Mouse (Mus musculus): Measurements from ENCODE around the gene Fut7. TPM values are rescaled to one million over a fixed set of nuclear protein-coding genes. Genes with fewer than 3 reads are reported as not detected.

The Fut7 gene
- polyA plus RNA-seq, 1 experiment from 2014 or later = 0.46 TPM

Small RNA genes lying within 50 kb of the gene (microRNA-seq; reads per million reads assigned to microRNA genes)
- not detected for gene Mir3087

Other genes with a start within 250 kb of the Fut7 start
- gene Nrarp, start 242.5 kb upstream of the Fut7 start, polyA plus RNA-seq (2015; fragmentation: Nextera tagmentation; extraction: Ambion mirVana) = 16.2 and 18.1 TPM in 2 replicates
- 8.5 and 10.0 TPM in 2 replicates for gene Tor4a, start 226.4 kb upstream of the Fut7 start, polyA plus RNA-seq (2015; fragmentation: Nextera tagmentation; extraction: Ambion mirVana)
- 79.1 and 81.9 TPM in 2 replicates for gene Nelfb, start 211.8 kb upstream of the Fut7 start, polyA plus RNA-seq (2015; fragmentation: Nextera tagmentation; extraction: Ambion mirVana)
- not detected in 2 replicates for gene Stpg3, start 208.6 kb upstream of the Fut7 start, polyA plus RNA-seq (2015; fragmentation: Nextera tagmentation; extraction: Ambion mirVana)
- gene Fam166a, start 204.5 kb upstream of the Fut7 start, polyA plus RNA-seq (2015; fragmentation: Nextera tagmentation; extraction: Ambion mirVana) = 1.1 TPM in 1 of 2 replicates, not detected in the other
- 474 and 482 TPM in 2 replicates for gene Tubb4b, start 198.6 kb upstream of the Fut7 start, polyA plus RNA-seq (2015; fragmentation: Nextera tagmentation; extraction: Ambion mirVana)
- not detected in 2 replicates for gene Slc34a3, start 188.9 kb upstream of the Fut7 start, polyA plus RNA-seq (2015; fragmentation: Nextera tagmentation; extraction: Ambion mirVana)
- not detected in 2 replicates for gene Rnf224, start 186.5 kb upstream of the Fut7 start, polyA plus RNA-seq (2015; fragmentation: Nextera tagmentation; extraction: Ambion mirVana)
- 3.7 and 5.2 TPM in 2 replicates for gene Rnf208, start 181.0 kb upstream of the Fut7 start, polyA plus RNA-seq (2015; fragmentation: Nextera tagmentation; extraction: Ambion mirVana)
- 0.17 TPM in 1 of 2 replicates, not detected in the other for gene Cysrt1, start 180.8 kb upstream of the Fut7 start, polyA plus RNA-seq (2015; fragmentation: Nextera tagmentation; extraction: Ambion mirVana)
- gene AL732309.1, start 176.4 kb upstream of the Fut7 start, polyA plus RNA-seq (2015; fragmentation: Nextera tagmentation; extraction: Ambion mirVana) = 2.2 and 3.1 TPM in 2 replicates
- 15.1 and 16.4 TPM in 2 replicates for gene Tmem203, start 167.8 kb upstream of the Fut7 start, polyA plus RNA-seq (2015; fragmentation: Nextera tagmentation; extraction: Ambion mirVana)
- gene Tprn, start 160.6 kb upstream of the Fut7 start, polyA plus RNA-seq (2015; fragmentation: Nextera tagmentation; extraction: Ambion mirVana) = 4.3 and 5.9 TPM in 2 replicates
- 154 and 157 TPM in 2 replicates for gene Ssna1, start 150.8 kb upstream of the Fut7 start, polyA plus RNA-seq (2015; fragmentation: Nextera tagmentation; extraction: Ambion mirVana)
- 80.5 and 86.6 TPM in 2 replicates for gene Anapc2, start 150.8 kb upstream of the Fut7 start, polyA plus RNA-seq (2015; fragmentation: Nextera tagmentation; extraction: Ambion mirVana)
- gene Tmem210, start 135.1 kb upstream of the Fut7 start, polyA plus RNA-seq (2015; fragmentation: Nextera tagmentation; extraction: Ambion mirVana) = not detected in 2 replicates
- 0.89 and 1.2 TPM in 2 replicates for gene Lrrc26, start 133.4 kb upstream of the Fut7 start, polyA plus RNA-seq (2015; fragmentation: Nextera tagmentation; extraction: Ambion mirVana)
- 0.14 TPM in 1 of 2 replicates, not detected in the other for gene Grin1, start 104.1 kb upstream of the Fut7 start, polyA plus RNA-seq (2015; fragmentation: Nextera tagmentation; extraction: Ambion mirVana)
- gene Man1b1, start 90.9 kb upstream of the Fut7 start, polyA plus RNA-seq (2015; fragmentation: Nextera tagmentation; extraction: Ambion mirVana) = 24.7 and 28.4 TPM in 2 replicates
- gene Dpp7, start 66.9 kb upstream of the Fut7 start, polyA plus RNA-seq (2015; fragmentation: Nextera tagmentation; extraction: Ambion mirVana) = 10.3 and 10.6 TPM in 2 replicates
- gene Uap1l1, start 57.6 kb upstream of the Fut7 start, polyA plus RNA-seq (2015; fragmentation: Nextera tagmentation; extraction: Ambion mirVana) = 18.8 and 19.3 TPM in 2 replicates
- gene Sapcd2, start 50.9 kb upstream of the Fut7 start, polyA plus RNA-seq (2015; fragmentation: Nextera tagmentation; extraction: Ambion mirVana) = 21.1 and 22.5 TPM in 2 replicates
- gene Entpd2, start 27.4 kb upstream of the Fut7 start, polyA plus RNA-seq (2015; fragmentation: Nextera tagmentation; extraction: Ambion mirVana) = 3.4 and 4.0 TPM in 2 replicates
- 30.8 TPM in 2 replicates for gene Npdc1, start 23.9 kb upstream of the Fut7 start, polyA plus RNA-seq (2015; fragmentation: Nextera tagmentation; extraction: Ambion mirVana)
- gene Abca2, start 5.4 kb downstream of the Fut7 start, polyA plus RNA-seq (2015; fragmentation: Nextera tagmentation; extraction: Ambion mirVana) = 5.4 and 5.8 TPM in 2 replicates
- gene Clic3, start 33.6 kb downstream of the Fut7 start, polyA plus RNA-seq (2015; fragmentation: Nextera tagmentation; extraction: Ambion mirVana) = 8.0 and 17.9 TPM in 2 replicates
- gene Paxx, start 37.8 kb downstream of the Fut7 start, polyA plus RNA-seq (2015; fragmentation: Nextera tagmentation; extraction: Ambion mirVana) = 37.6 and 40.4 TPM in 2 replicates
- gene Ptgds, start 46.8 kb downstream of the Fut7 start, polyA plus RNA-seq (2015; fragmentation: Nextera tagmentation; extraction: Ambion mirVana) = 192 and 202 TPM in 2 replicates
- gene Lcn12, start 70.6 kb downstream of the Fut7 start, polyA plus RNA-seq (2015; fragmentation: Nextera tagmentation; extraction: Ambion mirVana) = not detected in 2 replicates
- 92.1 and 97.8 TPM in 2 replicates for gene Fbxw5, start 77.5 kb downstream of the Fut7 start, polyA plus RNA-seq (2015; fragmentation: Nextera tagmentation; extraction: Ambion mirVana)
- gene C8g, start 78.5 kb downstream of the Fut7 start, polyA plus RNA-seq (2015; fragmentation: Nextera tagmentation; extraction: Ambion mirVana) = 3.9 and 4.3 TPM in 2 replicates
- 27.0 and 27.3 TPM in 2 replicates for gene Traf2, start 123.7 kb downstream of the Fut7 start, polyA plus RNA-seq (2015; fragmentation: Nextera tagmentation; extraction: Ambion mirVana)
- 288 and 303 TPM in 2 replicates for gene Edf1, start 134.6 kb downstream of the Fut7 start, polyA plus RNA-seq (2015; fragmentation: Nextera tagmentation; extraction: Ambion mirVana)
- gene Mamdc4, start 151.6 kb downstream of the Fut7 start, polyA plus RNA-seq (2015; fragmentation: Nextera tagmentation; extraction: Ambion mirVana) = 2.7 and 19.0 TPM in 2 replicates
- 180 and 190 TPM in 2 replicates for gene Phpt1, start 152.0 kb downstream of the Fut7 start, polyA plus RNA-seq (2015; fragmentation: Nextera tagmentation; extraction: Ambion mirVana)
- gene Ajm1, start 158.5 kb downstream of the Fut7 start, polyA plus RNA-seq (2015; fragmentation: Nextera tagmentation; extraction: Ambion mirVana) = 0.05 and 0.10 TPM in 2 replicates
- gene Rabl6, start 185.3 kb downstream of the Fut7 start, polyA plus RNA-seq (2015; fragmentation: Nextera tagmentation; extraction: Ambion mirVana) = 42.7 and 48.9 TPM in 2 replicates
- gene Ccdc183, start 194.4 kb downstream of the Fut7 start, polyA plus RNA-seq (2015; fragmentation: Nextera tagmentation; extraction: Ambion mirVana) = 0.07 and 0.11 TPM in 2 replicates
- gene Tmem141, start 198.7 kb downstream of the Fut7 start, polyA plus RNA-seq (2015; fragmentation: Nextera tagmentation; extraction: Ambion mirVana) = 20.0 and 25.6 TPM in 2 replicates
- gene Fcna, start 204.8 kb downstream of the Fut7 start, polyA plus RNA-seq (2015; fragmentation: Nextera tagmentation; extraction: Ambion mirVana) = 3.6 and 6.3 TPM in 2 replicates
- not detected in 2 replicates for gene Lcn8, start 229.9 kb downstream of the Fut7 start, polyA plus RNA-seq (2015; fragmentation: Nextera tagmentation; extraction: Ambion mirVana)
- gene Lcn5, start 234.7 kb downstream of the Fut7 start, polyA plus RNA-seq (2015; fragmentation: Nextera tagmentation; extraction: Ambion mirVana) = not detected in 2 replicates

Measured in heart, embryonic 16.5 days (tissue).